Mouse (Mus musculus) induced T-regulatory cell, adult 2 months (primary cell): ENCODE data around the gene Rcl1.

Experiments
- DNase-seq: peaks from one replicate; pipeline ENCODE4 v3.0.0-alpha.2; 2012; ENCODE audit warnings: low read depth

Rcl1 gene

DNA sequence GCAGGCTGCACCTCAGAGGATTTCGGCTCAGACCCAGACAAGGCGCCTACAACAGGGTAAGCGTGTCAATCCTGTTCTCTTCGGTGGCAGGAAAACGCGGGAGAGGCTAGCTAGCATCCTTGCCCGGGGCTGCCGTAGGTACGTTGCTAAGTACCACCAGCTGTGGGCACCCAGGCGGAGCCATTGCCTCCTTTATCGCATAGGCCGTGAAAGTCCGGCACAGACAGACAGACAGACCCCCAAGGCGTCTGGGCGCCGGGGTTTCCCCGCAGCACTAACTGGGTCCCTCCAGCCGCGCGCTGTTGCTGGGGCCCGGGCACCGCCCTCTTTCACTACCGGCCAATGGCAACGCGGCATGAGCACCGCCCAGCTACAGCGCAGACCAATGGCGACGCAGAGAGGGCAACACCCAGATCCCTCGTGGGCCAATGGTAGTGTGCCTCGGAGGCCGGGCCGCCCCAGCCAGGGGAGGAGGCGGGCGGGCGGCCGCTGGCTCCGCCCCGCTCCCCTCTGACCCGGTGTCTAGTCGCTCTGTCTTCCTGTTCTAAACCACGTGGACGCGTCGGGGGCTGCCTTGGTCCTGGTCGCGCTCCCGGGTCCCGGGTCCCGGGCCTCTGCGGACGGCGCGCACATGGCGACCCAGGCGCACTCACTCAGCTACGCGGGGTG is at the start of gene Rcl1:
Gene Rcl1 (plus strand): TSS at position 502 of the 669 bp plus-strand sequence.
- peak; percentile 97 for DNase-seq

DNA sequence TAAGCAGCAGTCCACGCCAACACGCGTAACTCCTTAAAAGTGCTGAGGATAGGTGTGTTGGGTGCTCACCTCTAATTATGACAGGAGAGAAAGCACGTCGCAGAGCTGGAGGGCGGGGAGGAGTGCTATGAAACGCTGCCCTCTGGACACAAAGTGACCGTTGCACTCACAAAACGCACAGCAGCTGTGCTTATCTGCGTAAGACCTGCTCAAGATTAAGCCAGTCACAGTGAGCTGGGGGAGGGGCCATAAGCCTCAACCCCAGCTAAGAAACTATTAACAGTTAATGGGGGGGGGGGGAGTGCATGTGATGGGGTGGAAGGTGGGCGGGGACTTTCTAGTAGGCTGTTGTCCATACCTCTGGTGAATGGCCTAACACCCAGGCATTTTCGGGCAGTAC is 48.4 kb upstream of the Rcl1 start:
- DNase-seq, result no peak

DNA sequence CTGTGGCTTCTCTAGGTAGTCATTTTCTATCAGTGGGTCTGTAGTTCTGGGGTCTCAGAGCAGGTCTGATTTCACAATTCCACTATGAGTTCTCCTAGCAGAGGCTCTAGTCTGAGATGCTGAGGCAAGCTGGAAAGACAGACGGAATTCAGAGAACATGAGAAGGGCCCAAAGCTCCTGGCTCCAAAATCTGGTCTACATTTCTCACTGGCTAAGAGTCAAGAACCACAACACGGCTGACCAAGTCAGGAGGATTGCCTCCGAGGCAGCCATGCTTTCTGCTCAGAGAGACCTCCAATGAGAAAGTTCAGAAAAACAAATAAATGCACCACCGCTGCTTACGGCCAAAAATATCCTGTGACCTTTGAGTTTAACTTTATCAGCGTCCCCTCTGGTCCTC is 46.6 kb upstream of the Rcl1 start:
- no peak for DNase-seq

DNA sequence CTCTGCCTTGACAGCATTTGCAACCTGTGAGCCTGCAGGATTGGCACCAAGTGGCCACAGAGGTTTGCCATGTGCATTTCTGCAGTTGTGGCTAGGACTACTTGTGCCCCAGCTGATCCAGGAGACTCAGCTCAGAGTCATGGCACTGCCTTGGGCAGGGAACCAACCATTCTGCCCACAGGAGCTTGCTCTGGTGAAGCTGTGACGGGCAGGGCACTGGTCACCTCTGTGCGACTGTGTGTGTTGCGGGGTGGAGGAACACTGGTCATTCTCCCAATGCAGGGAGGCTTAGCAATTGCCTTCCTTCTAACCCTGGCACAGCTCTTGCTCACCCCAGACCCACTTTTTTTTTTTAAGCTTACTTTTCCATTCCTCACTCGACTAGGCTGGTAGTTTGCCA is 45.7 kb upstream of the Rcl1 start:
- no peak for DNase-seq

DNA sequence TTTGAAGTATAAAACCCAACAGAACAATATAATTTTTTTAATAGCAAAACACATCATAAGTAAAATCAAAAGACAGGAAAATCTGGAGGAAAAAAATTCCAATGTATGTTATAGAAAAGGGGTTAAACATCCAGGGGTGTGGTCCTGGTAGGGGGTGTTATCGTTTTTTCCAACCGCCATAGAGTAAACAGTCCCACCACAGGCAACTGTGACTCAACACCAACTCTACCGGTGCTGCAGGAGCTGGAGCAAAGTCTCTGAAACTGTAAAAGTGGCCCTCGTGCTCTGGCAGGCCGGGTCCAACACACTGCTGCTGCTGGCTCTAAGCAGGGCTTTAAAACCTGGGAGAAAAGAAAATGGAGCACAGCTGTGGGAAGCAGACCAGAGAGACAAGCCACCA is 42.4 kb upstream of the Rcl1 start:
- DNase-seq, result no peak

DNA sequence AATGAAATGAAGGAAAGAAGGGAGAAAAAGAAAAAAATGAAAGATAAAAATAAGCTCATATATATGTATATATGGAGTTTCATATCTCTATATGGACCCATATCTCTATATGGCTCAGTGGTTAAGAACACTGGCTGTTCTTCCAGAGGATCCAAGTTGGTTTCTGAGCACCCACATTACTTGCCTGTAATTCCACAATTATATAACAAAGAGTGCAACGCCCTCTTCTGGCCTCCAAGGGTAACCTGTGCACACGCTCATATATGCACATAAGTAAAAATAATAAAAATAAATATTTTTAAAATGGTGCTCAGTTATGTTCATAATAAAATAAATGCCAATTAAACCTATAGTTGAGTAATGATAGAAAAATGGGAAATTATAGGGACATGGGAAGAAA is 41.5 kb upstream of the Rcl1 start:
- DNase-seq, result peak; percentile 50

DNA sequence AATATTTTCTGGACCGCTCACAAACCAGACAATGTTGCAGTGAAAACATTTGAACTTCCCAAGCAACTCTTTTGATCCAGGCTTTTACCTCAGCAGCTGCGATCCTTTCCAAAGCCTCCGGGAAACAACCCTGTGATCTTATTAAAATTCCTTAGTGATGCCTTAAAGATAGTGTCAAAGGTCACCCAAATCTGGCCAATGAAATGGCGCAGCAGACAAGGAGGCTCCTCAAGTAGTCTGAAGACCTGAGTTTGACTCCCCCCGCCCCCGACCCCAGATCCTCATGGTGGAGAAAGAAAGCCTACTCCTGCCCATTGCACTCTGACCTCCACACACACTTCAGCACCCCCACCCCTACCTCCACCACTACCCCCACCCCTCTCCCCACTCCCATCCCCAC is 40.9 kb upstream of the Rcl1 start:
- DNase-seq, result no peak

DNA sequence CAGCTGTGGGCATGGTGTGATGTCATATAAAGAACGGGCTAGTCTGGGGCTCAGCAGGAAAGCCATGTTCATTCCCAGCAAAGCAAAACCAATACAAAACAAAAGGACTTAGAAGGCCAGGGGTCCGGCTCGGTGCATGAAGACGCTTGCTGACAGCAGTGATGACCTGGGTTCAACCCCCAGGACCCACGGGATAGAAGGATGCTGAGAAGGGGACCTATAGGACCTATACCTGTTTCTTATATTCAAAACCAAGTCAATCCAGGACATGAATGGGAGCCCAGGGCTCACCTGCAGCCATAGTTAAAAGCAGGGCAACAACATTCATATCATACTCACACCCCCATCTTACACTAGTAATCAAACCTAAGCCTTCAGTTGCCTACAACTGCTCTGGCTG is 38.2 kb upstream of the Rcl1 start:
- DNase-seq, result no peak

DNA sequence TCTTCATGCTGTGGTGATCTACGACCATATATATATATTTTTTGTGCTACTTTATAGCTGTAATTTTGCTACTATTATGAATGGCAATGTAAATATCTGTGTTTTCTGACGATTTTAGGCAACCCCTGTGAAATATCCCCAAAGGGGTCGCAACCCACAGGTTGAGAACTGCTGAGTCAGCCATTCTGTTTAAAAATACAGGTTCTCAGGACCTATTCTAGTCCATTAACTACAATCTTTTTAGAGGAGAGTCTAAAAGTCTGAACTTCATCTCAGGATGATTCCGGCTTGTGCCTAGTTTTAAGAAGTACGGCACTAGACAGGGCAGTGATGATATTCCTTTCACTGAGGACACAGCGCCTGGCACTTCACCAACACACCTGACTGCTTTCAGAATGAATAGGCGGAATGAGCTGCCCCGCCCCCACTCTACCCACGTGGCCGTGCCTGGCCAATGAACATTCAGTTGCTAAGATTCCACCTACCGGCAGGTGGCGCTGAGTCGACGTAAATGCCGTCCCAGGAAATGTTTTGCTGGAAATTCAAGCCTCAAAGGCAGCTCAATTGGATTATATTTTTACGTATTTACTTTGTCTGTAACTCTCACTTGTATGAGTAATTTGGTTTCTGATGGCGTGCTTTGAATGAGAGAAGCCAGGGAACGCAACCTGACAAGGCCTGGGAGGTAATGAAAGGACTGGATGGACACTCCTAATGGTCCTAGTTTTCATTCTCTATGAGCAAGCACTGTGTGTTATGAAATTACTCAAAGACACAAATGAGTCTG is 37.4 kb upstream of the Rcl1 start:
- DNase-seq, result peak; percentile 99

DNA sequence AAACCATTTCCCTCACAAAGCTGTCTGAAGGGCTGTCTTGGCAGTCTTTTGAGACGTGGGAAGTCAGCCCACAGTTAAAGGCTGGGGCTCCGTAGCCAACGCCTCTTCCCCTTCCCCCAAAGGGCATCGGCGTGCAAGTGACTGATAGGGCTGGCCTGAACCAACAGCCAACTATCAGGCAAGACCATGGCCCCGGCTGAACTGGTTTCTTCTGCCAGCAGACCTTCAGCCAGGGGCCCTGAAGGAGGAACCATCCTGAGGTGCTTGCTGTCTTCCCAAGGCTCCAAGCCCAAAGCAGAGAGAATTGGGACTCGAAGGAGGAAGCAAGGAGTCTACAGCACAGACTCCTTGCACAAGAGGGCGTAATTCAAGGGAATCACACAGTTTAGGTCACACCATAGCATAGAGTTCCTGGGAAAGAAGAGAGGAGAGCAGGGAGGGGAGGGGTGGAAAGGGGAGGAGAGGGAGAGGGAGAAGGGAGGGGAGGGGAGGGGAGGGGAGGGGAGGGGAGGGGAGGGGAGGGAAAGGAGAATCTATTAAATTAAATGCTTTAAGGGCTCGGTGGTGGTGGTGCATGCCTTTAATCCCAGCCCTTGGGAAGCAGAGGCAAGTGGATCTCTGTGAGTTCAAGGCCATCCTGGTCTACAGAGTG is 36.6 kb upstream of the Rcl1 start:
- no peak for DNase-seq

DNA sequence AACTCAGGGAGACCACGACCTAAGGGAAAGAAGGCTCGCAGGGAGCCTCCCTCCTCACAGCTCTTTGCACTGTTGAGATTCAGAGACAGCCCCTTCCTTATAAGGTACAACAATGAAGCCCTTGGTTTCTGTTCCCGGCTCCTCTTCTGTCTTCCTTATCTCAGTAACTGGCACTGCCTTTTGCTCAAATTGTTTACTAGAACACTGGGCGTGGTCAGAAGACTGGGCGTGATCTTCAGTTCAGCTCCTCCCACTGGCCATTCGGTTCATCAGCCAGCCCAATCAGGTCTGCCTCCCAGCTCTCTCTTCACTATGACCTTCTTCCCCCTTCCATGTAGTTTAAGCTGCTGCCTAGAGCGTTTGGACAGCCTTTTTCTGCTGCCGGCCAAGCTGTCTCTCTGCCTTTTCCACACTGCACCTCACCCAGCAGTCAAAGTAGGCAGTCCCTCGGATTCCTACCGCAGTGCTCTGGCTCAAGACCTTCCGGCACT is 34.1 kb upstream of the Rcl1 start:
- peak; percentile 90 for DNase-seq

DNA sequence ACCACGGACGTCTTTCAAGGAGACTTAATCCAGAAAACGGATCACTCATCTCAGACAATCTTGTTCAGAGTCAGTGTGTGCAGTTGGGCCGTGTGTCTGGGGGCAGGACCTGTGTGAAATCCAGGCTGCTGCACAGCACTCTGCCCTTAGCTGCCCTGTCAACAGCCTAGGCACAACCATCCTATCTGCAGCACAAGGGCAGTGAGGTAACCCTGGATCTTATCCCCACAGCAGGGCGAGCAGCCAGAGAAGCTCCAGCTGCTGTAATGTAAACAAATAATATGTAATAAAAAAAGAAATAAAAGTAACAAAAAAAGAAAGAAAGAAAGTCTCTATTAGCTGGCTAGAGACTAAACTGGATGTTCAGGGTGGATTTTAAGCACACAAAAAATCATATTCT is 32.0 kb upstream of the Rcl1 start:
- DNase-seq, result no peak

DNA sequence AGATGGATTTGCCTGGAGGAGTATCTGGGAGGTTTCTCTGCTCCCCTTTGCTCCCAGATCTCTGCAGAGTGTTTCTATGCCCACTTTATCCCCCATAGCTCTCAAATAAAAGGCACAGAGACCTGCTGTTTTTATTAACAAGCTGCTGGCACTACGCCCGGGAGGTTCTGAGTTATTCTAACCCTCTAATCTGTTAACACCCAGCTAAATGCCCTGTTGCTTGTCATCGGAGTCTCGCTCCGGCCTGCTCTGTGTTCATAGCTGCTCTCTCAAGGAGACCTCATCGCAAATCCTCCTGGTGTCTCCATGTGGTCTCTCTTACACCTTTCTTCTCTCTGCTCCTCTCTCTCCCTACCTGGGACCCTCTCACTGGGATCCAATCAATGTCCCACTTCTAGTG is 26.4 kb upstream of the Rcl1 start:
- no peak for DNase-seq

DNA sequence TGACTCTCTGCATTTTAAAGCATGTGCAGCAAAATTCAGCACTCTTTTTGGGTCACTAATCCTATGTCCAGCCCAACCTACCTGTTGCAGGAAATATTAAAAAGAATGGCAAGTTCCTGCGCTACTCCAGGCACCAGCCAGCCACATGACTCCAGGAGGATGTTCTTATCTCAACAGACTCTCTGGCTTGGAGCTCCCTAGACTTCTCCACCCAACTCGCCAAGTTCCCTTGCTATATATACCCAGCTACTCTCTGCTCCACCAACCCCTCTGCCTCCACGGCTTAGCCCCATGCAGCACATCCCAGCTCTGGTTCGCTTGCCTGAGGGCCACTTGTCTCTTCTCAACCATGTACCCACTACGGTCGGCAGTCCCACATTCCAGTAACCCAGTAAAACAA is 12.5 kb upstream of the Rcl1 start:
- no peak for DNase-seq

DNA sequence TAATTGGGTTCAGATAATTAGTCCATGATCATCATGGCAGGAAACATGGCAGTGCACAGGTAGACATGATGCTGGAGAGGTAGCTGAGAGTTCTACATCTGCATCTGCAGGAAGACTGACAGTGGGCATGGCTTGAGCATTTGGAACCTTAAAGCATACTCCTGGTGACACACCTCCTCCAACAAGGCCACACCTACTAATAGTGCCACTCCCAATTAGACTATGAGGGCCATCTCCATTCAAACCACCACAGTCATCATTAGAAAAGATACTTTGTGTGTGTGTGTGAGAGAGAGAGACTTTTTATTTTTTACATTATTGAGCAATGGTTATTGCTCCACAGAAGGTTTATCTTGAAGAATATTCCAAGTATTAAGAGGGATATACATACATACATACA is 9.0 kb upstream of the Rcl1 start:
- no peak for DNase-seq

DNA sequence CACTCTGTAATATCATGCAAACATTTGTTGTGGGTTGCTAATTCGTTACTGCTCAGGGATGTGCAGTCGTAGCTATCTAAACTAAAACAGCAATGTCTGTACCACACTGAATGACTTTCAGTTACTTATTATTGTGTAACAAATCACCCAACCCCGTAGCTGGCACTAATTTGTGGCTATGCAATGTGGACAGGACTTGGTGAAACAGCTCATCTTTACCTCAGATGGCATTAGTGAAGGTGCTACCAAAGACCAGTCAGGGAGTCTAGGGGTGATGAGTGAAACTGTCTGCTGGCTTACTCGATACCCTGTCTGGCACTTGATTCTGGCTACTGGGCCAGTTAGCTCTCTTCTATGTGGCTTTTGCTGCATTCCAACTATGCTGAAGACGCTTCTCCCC is 2.1 kb upstream of the Rcl1 start:
- DNase-seq, result peak; percentile 8

DNA sequence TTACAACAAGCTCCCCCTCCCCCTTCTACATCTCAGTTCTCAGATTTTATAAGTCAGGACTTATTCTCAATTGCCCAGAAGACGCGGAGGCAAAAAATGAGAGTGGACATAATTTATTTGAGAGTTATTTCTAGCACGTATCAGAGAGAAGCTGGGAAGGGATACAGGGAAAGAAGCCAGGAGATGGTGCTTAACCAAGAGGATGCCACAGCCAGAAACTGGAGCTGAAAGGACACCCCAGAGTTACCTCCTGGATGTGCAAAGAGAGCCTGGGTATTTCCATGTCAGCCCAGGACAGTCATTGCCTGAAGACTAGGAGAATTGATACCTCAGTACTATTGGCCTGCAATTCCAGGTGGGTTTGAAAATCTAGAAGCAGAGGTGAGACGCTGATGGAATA is 1.6 kb upstream of the Rcl1 start:
- peak; percentile 18 for DNase-seq

DNA sequence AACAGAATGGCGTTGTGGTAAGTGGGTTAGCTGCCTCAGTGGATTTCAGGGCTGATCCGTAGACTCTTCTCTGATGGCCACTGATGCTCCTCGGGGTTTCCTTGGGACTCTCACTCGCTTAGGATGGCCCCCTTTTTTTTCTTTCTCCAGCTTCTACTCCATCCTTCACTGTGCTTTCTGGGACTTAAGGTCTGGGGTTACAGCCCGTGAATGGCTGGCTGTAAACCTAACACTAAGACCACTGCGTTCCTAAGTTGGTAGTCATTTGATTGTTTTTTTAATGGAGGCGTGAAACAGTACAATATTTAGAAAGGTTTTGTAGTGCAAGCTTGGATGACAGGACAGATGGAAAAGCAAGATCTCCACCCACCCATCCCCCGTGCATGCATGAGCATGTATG is 914 bp upstream of the Rcl1 start:
- DNase-seq, result peak; percentile 17

DNA sequence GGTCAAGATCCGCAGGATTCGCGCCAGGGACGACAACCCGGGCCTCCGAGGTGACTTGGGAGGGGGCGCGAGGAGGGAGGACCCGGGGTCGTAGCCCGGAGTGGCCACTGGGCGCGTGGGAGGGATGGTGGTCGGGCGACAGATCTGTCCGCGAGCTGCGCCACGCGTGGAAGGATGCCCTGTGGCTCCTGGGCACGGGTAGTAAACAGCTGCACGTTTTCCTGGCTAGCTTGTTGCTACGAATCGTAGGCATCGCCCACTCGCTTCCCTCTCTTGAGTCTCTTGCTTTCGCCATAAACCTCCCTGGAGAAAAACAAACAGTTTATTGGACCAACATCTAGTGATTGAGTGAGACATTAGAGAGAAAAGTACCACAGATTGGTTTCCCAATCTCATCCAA is 416 bp downstream of the Rcl1 start:
- DNase-seq, result no peak

DNA sequence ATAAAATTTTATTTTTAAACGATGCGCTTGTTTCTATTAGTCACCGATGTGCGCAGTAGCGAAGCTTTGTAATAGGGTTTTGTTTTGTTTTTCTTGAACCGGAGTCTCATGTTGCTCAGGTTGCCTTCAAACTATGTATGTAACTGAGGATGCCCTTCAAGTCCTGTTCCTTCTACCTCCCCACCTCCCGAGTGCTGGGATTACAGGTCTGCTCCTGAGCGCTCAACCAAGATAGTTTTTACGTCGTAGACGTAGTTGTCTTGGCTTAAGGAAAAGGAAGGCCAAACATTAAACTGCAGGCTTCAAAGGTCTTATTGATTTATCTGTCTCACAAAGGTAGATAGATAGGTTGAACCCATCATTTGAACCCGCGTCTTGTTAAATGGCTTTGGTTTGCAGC is 923 bp downstream of the Rcl1 start:
- peak; percentile 55 for DNase-seq

DNA sequence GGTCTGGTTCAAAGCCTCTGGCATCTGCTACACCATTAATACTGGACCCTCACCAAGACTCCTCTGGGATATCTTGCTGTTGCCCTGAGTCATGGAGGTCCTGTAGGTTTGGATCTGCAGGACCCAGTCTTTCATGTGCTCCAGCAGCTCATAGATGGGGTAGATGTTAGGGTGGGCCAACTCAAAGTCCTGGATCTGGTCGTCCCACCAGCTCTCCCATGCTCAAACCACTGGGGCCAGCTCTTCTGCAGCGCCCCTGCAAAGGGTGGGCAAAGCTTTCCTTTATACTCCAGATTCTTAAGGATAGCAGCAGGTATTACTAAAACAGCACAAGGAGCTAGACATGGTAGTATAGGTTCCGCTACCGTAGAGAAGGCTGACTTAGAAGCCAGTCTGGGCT is 4.6 kb downstream of the Rcl1 start:
- DNase-seq, result no peak

DNA sequence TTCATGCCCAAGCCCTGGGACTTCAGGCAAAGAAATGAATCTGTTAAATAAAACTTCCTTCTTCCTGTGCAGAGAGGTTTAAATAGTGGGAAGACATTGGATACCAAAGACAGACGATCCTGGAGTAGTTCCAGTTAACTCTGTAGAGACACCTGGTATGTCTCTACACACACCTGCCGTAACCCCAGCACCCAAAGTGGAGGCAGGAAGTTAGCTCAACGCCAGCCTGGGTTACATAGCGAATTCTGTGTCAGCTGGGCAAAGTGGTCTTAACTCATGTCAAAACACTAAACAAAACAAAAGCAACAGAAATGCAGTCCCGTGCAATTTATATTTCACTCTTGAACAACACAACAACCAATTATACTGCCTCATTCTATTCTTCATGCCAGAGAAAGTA is 5.1 kb downstream of the Rcl1 start:
- DNase-seq, result peak; percentile 7

DNA sequence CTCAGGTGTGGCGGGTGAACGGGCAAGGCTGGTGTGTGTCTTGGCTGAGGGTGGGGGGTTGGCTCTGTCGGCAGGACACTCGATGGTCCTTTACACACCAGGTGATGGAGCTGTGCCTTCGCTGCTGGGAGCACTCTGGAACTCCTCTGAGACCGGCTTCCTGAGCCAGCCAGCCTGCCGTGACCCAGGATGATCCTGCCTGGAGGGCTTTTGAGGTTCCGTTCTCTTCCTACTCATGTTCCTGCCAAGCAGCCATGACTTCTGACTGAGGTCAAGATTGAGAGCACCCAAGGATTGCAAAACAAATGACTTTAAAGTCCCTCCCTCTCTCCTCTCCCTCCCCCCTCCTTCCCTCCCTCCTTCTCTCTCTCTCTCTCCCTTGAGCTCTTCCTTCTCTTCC is 11.5 kb downstream of the Rcl1 start:
- DNase-seq, result no peak
